Mouse (Mus musculus) olfactory bulb, adult 2 months (tissue): ENCODE results near the gene B4galt1.

ENCODE experiments used
- CTCF ChIP-seq: fragments of 200-500 bp; IDR thresholded peaks from 2 replicates; pipeline ENCODE4 v1.5.1; 2012; ENCODE audit warnings: low read depth, mild to moderate bottlenecking, low read length, moderate library complexity; ENCODE audit not compliant: insufficient read depth
- POLR2A ChIP-seq: fragments of 200-500 bp; IDR thresholded peaks from 2 replicates; pipeline ENCODE4 v1.6.1; 2012; ENCODE audit warnings: mild to moderate bottlenecking, low read depth, low read length, moderate library complexity; ENCODE audit not compliant: insufficient read depth

DNA sequence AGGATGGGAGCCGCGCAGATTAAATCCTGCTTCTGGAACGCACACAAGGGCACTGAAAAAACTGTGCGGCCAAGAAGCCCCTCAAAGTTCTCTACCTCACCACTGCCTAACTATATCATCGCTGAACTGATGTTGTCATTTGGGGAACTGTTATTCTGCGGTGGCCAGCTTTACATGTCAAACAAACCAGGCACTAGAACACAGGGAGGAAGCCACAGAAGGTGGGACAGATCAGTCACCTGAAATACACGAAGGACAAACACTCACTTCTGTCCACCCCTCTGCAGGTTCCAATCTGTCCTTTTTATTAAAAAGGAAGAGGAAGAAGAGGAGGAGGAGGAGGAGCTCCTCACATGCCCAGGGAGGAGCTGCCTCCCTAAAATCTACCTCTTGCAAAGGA, 29.3 kb downstream of the B4galt1 start:
- TF ChIP-seq CTCF (no peak), POLR2A (no peak)
